Mouse (Mus musculus): Measurements from ENCODE around the gene Gng7. TPM values are rescaled to one million over a fixed set of nuclear protein-coding genes. Genes with fewer than 3 reads are reported as not detected.
A peak's percentile ranks its signal among the peaks of the same experiment; 100 is the strongest.

Gene Gng7
- polyA plus RNA-seq, 1 experiment from 2014 or later: 22.7 TPM

GRCm38 (mm10) chr10:81000197-81001062, 14.3 kb downstream of the Gng7 start:
- Histone ChIP-seq H3K4me3 (ENCODE audit: low read depth, low read length) (no peak overlapping the region), H3K9me3 (ENCODE audit: control insufficient read depth, low read length) (no peaks in the 10 kb centered on the region), H3K27me3 (ENCODE audit: control insufficient read depth, insufficient read depth, low read length) (no peaks in the 10 kb centered on the region), H3K36me3 (ENCODE audit: control insufficient read depth, insufficient read depth, low read length) (no peaks in the 10 kb centered on the region), H3K4me2 (ENCODE audit: low read depth, low read length) (peak overlapping the region; percentile 23; the same call in 1 of the 2 replicates), H3K4me1 (ENCODE audit: control insufficient read depth, insufficient read depth, low read length) (no peaks in the 10 kb centered on the region), H3K27ac (ENCODE audit: low read depth, low read length) (no peak overlapping the region), H3K9ac (replicated peaks; ENCODE audit: low read depth, low read length) (no peak overlapping the region)
- ATAC-seq (ENCODE audit: low read depth): no peak
- 40% methylated on average over 28 of the region's 28 CpGs for WGBS

DNA sequence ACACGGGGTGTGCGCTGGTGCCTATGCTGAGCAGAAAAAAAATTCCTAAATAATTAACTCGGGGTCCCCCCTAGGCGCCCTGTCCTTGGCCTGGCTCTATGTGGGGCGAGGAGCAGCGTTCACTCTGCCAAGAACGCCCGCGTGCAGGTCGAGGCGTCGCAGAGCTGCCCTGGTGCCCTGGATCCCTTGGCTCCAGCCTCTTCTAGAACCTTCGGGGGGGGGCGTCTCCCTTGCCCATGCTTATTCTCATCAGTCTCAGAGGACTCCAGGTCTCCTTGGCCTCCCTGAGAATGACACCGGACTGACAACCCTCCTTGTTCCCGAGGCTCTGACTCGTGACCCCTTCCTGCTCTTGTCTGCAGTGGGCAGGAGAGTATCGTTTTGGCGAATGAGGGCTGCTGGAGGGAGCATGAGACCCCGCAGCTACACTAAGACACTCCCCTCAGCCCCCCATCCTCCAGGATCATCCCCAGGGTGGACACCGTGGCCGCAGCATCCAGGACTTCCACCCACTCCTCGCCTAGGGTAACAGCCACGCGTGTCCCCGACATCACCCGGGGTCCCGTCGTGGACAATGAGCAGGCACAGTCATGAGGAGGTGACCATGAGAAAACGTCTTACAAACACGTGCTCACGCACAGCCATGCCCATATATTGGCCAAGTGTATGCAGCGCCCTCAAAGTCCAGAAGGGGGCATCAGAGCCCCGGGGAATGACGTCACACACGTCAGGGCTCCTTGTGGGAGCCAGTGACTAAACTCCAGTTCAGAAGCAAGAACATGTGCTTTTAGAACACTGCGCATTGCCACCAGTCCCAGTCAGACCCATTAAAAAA, 15.2 kb downstream of the Gng7 start:
- no peak overlapping the region for H3K9ac ChIP-seq (replicated peaks; ENCODE audit: low read depth, low read length)
- WGBS: 31% methylated on average over 37 of the region's 37 CpGs
- no peak overlapping the region for H3K27ac ChIP-seq (ENCODE audit: low read depth, low read length)

DNA sequence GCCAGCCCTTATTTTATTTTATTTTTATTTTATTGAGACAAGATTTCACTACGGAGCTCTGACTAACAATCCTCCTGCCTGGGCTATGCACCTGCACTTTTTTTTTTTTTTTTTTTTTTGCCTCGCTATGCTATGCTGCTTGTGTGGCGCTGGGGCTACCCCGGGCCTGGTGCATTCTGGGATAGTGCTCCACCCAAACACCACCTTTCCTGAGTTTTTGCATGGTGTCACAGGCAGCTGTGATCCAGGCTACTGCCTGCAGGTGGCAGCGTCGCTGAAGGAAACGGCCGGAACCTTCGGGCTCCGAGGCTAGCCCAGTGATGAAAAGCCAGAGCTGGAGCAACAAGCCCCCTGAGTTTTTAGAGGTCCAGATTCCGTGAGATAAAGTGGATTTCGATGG, 16.0 kb downstream of the Gng7 start:
- H3K27ac ChIP-seq (ENCODE audit: low read depth, low read length): no peak overlapping the region
- no peaks in the 10 kb centered on the region for H3K36me3 ChIP-seq (ENCODE audit: control insufficient read depth, insufficient read depth, low read length)
- H3K4me2 ChIP-seq (ENCODE audit: low read depth, low read length): no peak overlapping the region
- no peak overlapping the region for H3K9ac ChIP-seq (replicated peaks; ENCODE audit: low read depth, low read length)
- 17% methylated on average over 12 of the region's 12 CpGs for WGBS
- no peaks in the 10 kb centered on the region for H3K4me1 ChIP-seq (ENCODE audit: control insufficient read depth, insufficient read depth, low read length)
- H3K4me3 ChIP-seq (ENCODE audit: low read depth, low read length): no peak overlapping the region
- peak; percentile 30; the same call in 1 of the 2 replicates for ATAC-seq (ENCODE audit: low read depth)
- no peaks in the 10 kb centered on the region for H3K9me3 ChIP-seq (ENCODE audit: control insufficient read depth, low read length)
- H3K27me3 ChIP-seq (ENCODE audit: control insufficient read depth, insufficient read depth, low read length): no peaks in the 10 kb centered on the region

More for the DNA sequence above, 15.2 kb downstream of the Gng7 start:
- Histone ChIP-seq H3K4me1 (ENCODE audit: control insufficient read depth, insufficient read depth, low read length) (no peaks in the 10 kb centered on the region), H3K9me3 (ENCODE audit: control insufficient read depth, low read length) (no peaks in the 10 kb centered on the region), H3K4me2 (ENCODE audit: low read depth, low read length) (peak overlapping the region; percentile 23), H3K36me3 (ENCODE audit: control insufficient read depth, insufficient read depth, low read length) (no peaks in the 10 kb centered on the region), H3K4me3 (ENCODE audit: low read depth, low read length) (no peak overlapping the region), H3K27me3 (ENCODE audit: control insufficient read depth, insufficient read depth, low read length) (no peaks in the 10 kb centered on the region)
- peak; percentile 64 for ATAC-seq (ENCODE audit: low read depth)

DNA sequence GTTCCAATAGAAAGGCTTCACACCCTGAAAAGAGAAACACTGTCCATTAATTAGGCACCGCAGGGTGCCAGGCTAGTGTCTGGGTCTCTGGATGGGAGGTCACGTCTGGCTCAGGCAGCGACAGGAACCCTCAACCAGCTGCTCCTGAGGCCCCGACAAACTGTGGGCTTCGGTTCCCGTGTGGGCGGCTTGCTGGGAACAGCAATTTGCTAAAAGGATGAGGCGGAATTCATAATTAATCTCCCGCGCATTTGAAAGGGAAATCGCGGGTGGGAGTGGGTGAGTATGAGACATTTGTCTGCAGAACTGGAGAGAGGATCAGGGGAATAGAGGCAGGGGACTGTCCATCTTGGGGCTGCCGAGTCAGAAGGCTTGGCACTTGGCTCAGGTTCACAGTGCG, 16.7 kb downstream of the Gng7 start:
- Histone ChIP-seq H3K4me3 (ENCODE audit: low read depth, low read length) (no peak overlapping the region), H3K36me3 (ENCODE audit: control insufficient read depth, insufficient read depth, low read length) (no peaks in the 10 kb centered on the region), H3K9me3 (ENCODE audit: control insufficient read depth, low read length) (no peaks in the 10 kb centered on the region), H3K4me1 (ENCODE audit: control insufficient read depth, insufficient read depth, low read length) (no peaks in the 10 kb centered on the region), H3K27ac (ENCODE audit: low read depth, low read length) (no peak overlapping the region), H3K9ac (replicated peaks; ENCODE audit: low read depth, low read length) (no peak overlapping the region; the same call in 1 of the 2 replicates), H3K4me2 (ENCODE audit: low read depth, low read length) (no peak overlapping the region), H3K27me3 (ENCODE audit: control insufficient read depth, insufficient read depth, low read length) (no peaks in the 10 kb centered on the region)
- no peak for ATAC-seq (ENCODE audit: low read depth)
- WGBS: 28% methylated on average over 14 of the region's 14 CpGs

DNA sequence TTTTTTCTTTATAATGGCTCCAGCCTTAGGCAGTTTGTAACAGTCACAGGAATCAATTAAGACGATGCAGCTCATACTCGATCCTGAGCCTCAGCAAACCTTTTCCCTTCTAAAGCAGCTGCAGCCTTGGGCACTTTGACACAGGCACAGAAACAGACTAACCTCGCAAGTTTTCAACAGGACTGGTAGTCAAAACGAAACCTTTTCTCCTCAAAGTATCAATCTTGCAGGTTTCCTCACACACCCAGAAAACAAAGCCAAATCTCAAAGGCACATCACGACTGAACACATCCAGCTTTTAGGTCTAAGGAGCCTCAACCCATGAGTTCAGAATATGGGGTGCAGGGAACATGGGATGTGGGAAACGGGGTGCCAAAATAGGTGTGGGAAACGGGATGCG, 17.4 kb downstream of the Gng7 start:
- Histone ChIP-seq H3K4me2 (ENCODE audit: low read depth, low read length) (no peak overlapping the region), H3K9ac (replicated peaks; ENCODE audit: low read depth, low read length) (no peak overlapping the region), H3K4me3 (ENCODE audit: low read depth, low read length) (no peak overlapping the region), H3K9me3 (ENCODE audit: control insufficient read depth, low read length) (no peaks in the 10 kb centered on the region), H3K4me1 (ENCODE audit: control insufficient read depth, insufficient read depth, low read length) (no peaks in the 10 kb centered on the region), H3K36me3 (ENCODE audit: control insufficient read depth, insufficient read depth, low read length) (no peaks in the 10 kb centered on the region), H3K27me3 (ENCODE audit: control insufficient read depth, insufficient read depth, low read length) (no peaks in the 10 kb centered on the region), H3K27ac (ENCODE audit: low read depth, low read length) (no peak overlapping the region)
- 85% methylated on average over 8 of the region's 8 CpGs for WGBS
- no peak for ATAC-seq (ENCODE audit: low read depth)

DNA sequence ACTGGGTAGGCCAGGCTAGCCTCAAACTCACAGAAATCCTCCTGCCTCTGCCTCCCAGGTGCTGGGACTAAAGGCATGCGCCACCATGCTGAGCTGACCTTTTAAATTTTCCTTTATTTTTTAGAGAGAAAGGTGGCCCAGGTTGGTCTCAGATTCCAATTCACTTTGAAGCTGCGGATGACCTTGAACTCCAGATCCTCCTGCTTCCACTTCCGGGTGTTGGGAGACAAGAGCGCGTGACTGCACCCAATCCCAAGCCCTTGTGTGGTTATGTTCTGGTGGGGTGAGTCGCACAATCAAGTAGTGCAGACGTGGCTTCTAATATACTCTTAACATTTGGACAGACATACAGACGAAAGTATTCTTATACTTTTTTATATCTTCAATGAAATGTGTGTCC, 18.2 kb downstream of the Gng7 start:
- Histone ChIP-seq H3K27me3 (ENCODE audit: control insufficient read depth, insufficient read depth, low read length) (no peaks in the 10 kb centered on the region), H3K27ac (ENCODE audit: low read depth, low read length) (no peak overlapping the region), H3K4me1 (ENCODE audit: control insufficient read depth, insufficient read depth, low read length) (no peaks in the 10 kb centered on the region), H3K36me3 (ENCODE audit: control insufficient read depth, insufficient read depth, low read length) (no peaks in the 10 kb centered on the region), H3K9ac (replicated peaks; ENCODE audit: low read depth, low read length) (no peak overlapping the region), H3K4me2 (ENCODE audit: low read depth, low read length) (no peak overlapping the region), H3K9me3 (ENCODE audit: control insufficient read depth, low read length) (no peaks in the 10 kb centered on the region), H3K4me3 (ENCODE audit: low read depth, low read length) (no peak overlapping the region)
- ATAC-seq (ENCODE audit: low read depth): no peak
- 94% methylated on average over 8 of the region's 8 CpGs for WGBS

DNA sequence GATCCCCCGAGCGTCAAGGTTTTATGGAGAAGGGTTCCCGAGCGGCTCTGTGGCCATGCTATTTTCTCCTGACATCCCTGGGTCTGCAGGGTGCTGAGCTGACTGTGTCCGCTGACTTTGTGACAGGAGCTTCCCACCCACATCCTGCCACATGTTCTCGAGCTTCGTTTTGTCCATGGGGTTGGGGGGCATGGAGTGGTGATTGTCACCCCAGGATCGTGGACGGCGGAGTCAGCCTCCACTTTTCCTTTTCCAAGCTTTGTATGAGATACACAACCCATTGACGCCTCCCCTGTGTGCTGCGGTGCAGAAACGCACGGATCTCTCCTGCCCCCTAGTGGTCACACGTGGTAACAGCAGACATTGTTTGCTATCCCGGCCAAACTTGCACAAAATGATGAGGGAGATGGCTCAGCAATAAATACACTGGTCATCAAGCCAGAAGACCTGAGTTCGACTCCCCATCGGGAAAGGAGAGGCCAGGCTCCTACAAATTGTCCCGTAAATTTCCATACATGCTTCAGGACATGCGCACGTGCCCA, 19.6 kb downstream of the Gng7 start:
- Histone ChIP-seq H3K9ac (replicated peaks; ENCODE audit: low read depth, low read length) (no peak overlapping the region), H3K4me2 (ENCODE audit: low read depth, low read length) (no peak overlapping the region), H3K9me3 (ENCODE audit: control insufficient read depth, low read length) (no peaks in the 10 kb centered on the region), H3K27ac (ENCODE audit: low read depth, low read length) (no peak overlapping the region), H3K27me3 (ENCODE audit: control insufficient read depth, insufficient read depth, low read length) (no peaks in the 10 kb centered on the region), H3K4me1 (ENCODE audit: control insufficient read depth, insufficient read depth, low read length) (no peaks in the 10 kb centered on the region), H3K4me3 (ENCODE audit: low read depth, low read length) (no peak overlapping the region), H3K36me3 (ENCODE audit: control insufficient read depth, insufficient read depth, low read length) (no peaks in the 10 kb centered on the region)
- 10% methylated on average over 21 of the region's 21 CpGs for WGBS
- peak; percentile 42; the same call in 1 of the 2 replicates for ATAC-seq (ENCODE audit: low read depth)

GRCm38 (mm10) chr10:80994621-80995020, 20.1 kb downstream of the Gng7 start:
- no peak for ATAC-seq (ENCODE audit: low read depth)

GRCm38 (mm10) chr10:80993276-80993675, 21.5 kb downstream of the Gng7 start:
- no peaks in the 10 kb centered on the region for H3K9me3 ChIP-seq (ENCODE audit: control insufficient read depth, low read length)
- H3K4me1 ChIP-seq (ENCODE audit: control insufficient read depth, insufficient read depth, low read length): no peaks in the 10 kb centered on the region
- no peaks in the 10 kb centered on the region for H3K27me3 ChIP-seq (ENCODE audit: control insufficient read depth, insufficient read depth, low read length)
- H3K36me3 ChIP-seq (ENCODE audit: control insufficient read depth, insufficient read depth, low read length): no peaks in the 10 kb centered on the region
- WGBS: 67% methylated on average over 5 of the region's 5 CpGs
- H3K9ac ChIP-seq (replicated peaks; ENCODE audit: low read depth, low read length): no peak overlapping the region
- H3K4me2 ChIP-seq (ENCODE audit: low read depth, low read length): no peak overlapping the region
- no peak overlapping the region for H3K27ac ChIP-seq (ENCODE audit: low read depth, low read length)
- no peak overlapping the region for H3K4me3 ChIP-seq (ENCODE audit: low read depth, low read length)
- ATAC-seq (ENCODE audit: low read depth): no peak

More at GRCm38 (mm10) chr10:80994621-80995020, 20.1 kb downstream of the Gng7 start:
- 66% methylated on average over 4 of the region's 4 CpGs for WGBS
- Histone ChIP-seq H3K36me3 (ENCODE audit: control insufficient read depth, insufficient read depth, low read length) (no peaks in the 10 kb centered on the region), H3K9ac (replicated peaks; ENCODE audit: low read depth, low read length) (no peak overlapping the region), H3K27ac (ENCODE audit: low read depth, low read length) (no peak overlapping the region), H3K4me1 (ENCODE audit: control insufficient read depth, insufficient read depth, low read length) (no peaks in the 10 kb centered on the region), H3K27me3 (ENCODE audit: control insufficient read depth, insufficient read depth, low read length) (no peaks in the 10 kb centered on the region), H3K4me3 (ENCODE audit: low read depth, low read length) (no peak overlapping the region), H3K4me2 (ENCODE audit: low read depth, low read length) (no peak overlapping the region), H3K9me3 (ENCODE audit: control insufficient read depth, low read length) (no peaks in the 10 kb centered on the region)

Data from neural tube, embryonic 14.5 days (tissue).